Mouse (Mus musculus) midbrain, embryonic 11.5 days (tissue): ENCODE data around the gene Rtl6. TPM values are rescaled to one million over a fixed set of nuclear protein-coding genes. Genes with fewer than 3 reads are reported as not detected.

ENCODE experiments used
- ATAC-seq: fragments of 200-750 bp; cut with Nextera tagmentation; 2 replicates; pipeline ENCODE4 v1.8.0; 2017; ENCODE audit warnings: moderate TSS enrichment, moderate library complexity; ENCODE audit not compliant: low FRiP score
- DNase-seq: peaks from one replicate; pipeline ENCODE4 v3.0.0; 2015; ENCODE audit warnings: low spot score; ENCODE audit errors: missing footprints
- H3K27ac ChIP-seq: fragments of 300-500 bp; sonication (generic); 2 replicates; pipeline ENCODE4 v1.5.1; 2014; ENCODE audit warnings: low read depth, low read length
- H3K27me3 ChIP-seq: fragments of 300-500 bp; sonication (generic); 2 replicates; pipeline ENCODE4 v1.6.1; 2014; ENCODE audit warnings: mild to moderate bottlenecking, low read length, moderate library complexity, mixed read lengths; ENCODE audit not compliant: control insufficient read depth, insufficient read depth
- H3K36me3 ChIP-seq: fragments of 300-500 bp; sonication (generic); 2 replicates; pipeline ENCODE4 v1.6.1; 2014; ENCODE audit warnings: mild to moderate bottlenecking, low read length, moderate library complexity, mixed read lengths; ENCODE audit not compliant: control insufficient read depth, insufficient read depth
- H3K4me1 ChIP-seq: fragments of 300-500 bp; sonication (generic); 2 replicates; pipeline ENCODE4 v1.6.1; 2014; ENCODE audit warnings: low read length; ENCODE audit not compliant: control insufficient read depth, insufficient read depth
- H3K4me2 ChIP-seq: fragments of 300-500 bp; sonication (generic); 2 replicates; pipeline ENCODE4 v1.6.1; 2014; ENCODE audit warnings: mild to moderate bottlenecking, moderate library complexity
- H3K4me3 ChIP-seq: fragments of 300-500 bp; sonication (generic); 2 replicates; pipeline ENCODE4 v1.5.1; 2014; ENCODE audit warnings: low read depth, low read length
- H3K9ac ChIP-seq: fragments of 300-500 bp; sonication (generic); 2 replicates; pipeline ENCODE4 v1.6.1; 2014; ENCODE audit warnings: low read length
- H3K9me3 ChIP-seq: fragments of 300-500 bp; sonication (generic); 2 replicates; pipeline ENCODE4 v1.6.1; 2016; ENCODE audit warnings: low read length; ENCODE audit not compliant: control insufficient read depth
- WGBS: fragments of 180-500 bp; shearing (Covaris S2); extraction: QIAGEN DNeasy Blood & Tissue Kit; methylation state at CpG from one replicate; pipeline ENCODE4 v1.1.7; 2014; 5-methylcytosine and 5-hydroxymethylcytosine counted together
- polyA plus RNA-seq: library from polyadenylated mRNA; unstranded; fragments of >200 nt; fragmentation: Nextera tagmentation; extraction: Ambion mirVana; gene quantifications from 2 replicates; pipeline ENCODE4 v1.2.1, GENCODE M21; 2014

The Rtl6 gene
- polyA plus RNA-seq, 1 experiment from 2014 or later: 20.3 TPM

DNA sequence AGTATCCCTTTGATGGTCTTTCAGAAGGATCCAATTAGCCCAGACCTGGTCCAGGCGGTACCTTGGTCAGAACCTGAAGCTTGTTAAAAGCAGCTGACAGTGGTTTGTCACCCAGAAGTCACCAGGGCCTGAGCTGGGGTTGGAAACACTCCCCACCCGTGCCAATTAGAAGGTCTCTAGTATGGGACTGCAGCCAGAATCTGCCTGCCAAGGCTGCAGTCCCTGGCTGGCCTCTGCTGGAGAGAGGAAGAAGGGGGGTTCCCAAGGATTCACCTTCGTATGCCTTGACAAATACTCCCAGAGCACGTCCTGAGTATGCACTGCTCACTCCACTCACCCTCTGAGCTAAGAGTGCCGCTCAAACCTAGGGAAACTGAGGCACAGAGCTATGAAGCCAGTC, 34.6 kb upstream of the Rtl6 start:
- H3K36me3 ChIP-seq: no peaks in the 10 kb centered on the region
- H3K27ac ChIP-seq: no peak overlapping the region
- DNase-seq: no peak
- no peaks in the 10 kb centered on the region for H3K27me3 ChIP-seq
- WGBS: 81% methylated on average over 5 of the region's 5 CpGs
- H3K4me1 ChIP-seq: peaks cover 15% of the 10 kb centered on the region
- ATAC-seq: no peak
- no peaks in the 10 kb centered on the region for H3K9me3 ChIP-seq
- H3K9ac ChIP-seq: no peak overlapping the region
- H3K4me3 ChIP-seq: no peak overlapping the region
- no peak overlapping the region for H3K4me2 ChIP-seq

DNA sequence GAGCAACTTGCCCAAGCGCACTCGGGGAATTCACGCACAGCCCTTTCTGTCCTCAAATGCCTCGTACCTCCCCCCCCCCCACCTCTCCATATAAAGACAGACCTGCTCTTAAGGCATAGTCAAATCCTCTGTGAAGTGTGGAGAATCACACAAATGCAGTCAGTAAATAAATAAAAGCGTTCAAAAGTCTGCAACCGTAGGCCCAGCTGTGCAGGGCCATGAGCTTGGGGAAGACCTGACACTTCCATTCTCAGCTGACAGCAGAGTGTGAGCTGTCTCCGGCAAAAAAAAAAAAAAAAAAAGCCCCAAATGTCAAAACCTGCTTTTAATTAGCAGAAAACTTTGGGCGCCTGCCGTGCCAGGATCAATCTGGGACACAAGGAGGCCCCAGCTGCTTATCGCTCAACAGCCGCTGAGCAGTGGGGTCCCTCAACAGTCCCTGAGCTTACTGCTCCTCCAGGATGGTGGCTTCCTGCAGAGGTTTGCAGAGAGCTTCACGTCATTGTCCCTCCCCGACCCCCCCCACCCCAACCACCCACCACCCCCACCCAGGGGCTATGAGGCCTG, 34.0 kb upstream of the Rtl6 start:
- H3K4me3 ChIP-seq: no peak overlapping the region
- no peaks in the 10 kb centered on the region for H3K9me3 ChIP-seq
- no peak overlapping the region for H3K9ac ChIP-seq
- no peak overlapping the region for H3K4me2 ChIP-seq
- H3K4me1 ChIP-seq: peaks cover 15% of the 10 kb centered on the region
- WGBS: 42% methylated on average over 13 of the region's 13 CpGs
- no peaks in the 10 kb centered on the region for H3K36me3 ChIP-seq
- no peaks in the 10 kb centered on the region for H3K27me3 ChIP-seq
- ATAC-seq: no peak
- no peak overlapping the region for H3K27ac ChIP-seq
- no peak for DNase-seq

DNA sequence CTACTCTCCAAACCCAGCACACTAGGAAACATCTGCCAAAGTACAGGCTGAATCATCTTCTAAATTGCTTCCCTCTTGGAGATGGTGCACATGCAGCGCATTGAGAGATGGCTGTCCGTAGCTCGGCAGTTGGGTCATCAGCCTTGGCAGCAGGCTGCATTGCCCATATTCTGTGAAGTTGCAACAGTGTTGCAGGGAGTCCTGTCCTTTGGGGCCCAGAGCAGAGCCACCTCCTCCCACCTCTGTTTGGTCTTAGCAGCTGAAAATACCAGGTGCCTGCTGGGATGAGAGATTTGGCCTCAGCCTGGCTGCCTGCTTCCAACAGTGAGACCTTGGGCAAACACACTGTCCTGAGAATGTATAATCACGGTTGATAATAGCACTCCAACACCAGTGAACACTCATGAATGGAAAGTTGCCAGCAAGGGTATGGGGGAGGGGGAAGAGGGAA, 30.8 kb upstream of the Rtl6 start:
- DNase-seq (no peak), ATAC-seq (no peak)
- WGBS: 64% methylated on average over 4 of the region's 4 CpGs
- no peaks in the 10 kb centered on the region for H3K9me3 ChIP-seq
- H3K36me3 ChIP-seq: no peaks in the 10 kb centered on the region
- no peak overlapping the region for H3K9ac ChIP-seq
- peaks cover 8% of the 10 kb centered on the region for H3K4me1 ChIP-seq
- no peak overlapping the region for H3K27ac ChIP-seq
- no peak overlapping the region for H3K4me3 ChIP-seq
- no peaks in the 10 kb centered on the region for H3K27me3 ChIP-seq
- no peak overlapping the region for H3K4me2 ChIP-seq

DNA sequence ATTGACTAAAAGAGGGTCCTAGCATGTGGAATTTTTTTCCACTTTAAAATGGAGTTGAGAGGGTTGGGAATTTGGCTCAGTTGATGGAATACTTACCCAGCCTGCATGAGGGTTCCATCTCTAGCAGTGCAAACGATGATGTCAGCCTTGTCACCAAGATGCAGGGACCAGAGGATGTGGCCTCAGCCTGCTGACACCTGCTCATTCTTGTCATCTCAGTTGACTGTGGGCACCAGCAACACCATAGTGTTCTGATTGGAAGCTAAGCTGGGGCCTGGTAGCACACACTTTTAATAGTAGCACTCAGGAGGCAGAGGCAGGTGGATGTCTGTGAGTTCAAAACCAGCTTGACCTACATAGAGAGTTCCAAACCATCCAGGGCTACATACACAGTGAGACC, 21.0 kb upstream of the Rtl6 start:
- no peak for DNase-seq
- Histone ChIP-seq H3K4me1 (no peaks in the 10 kb centered on the region), H3K9ac (no peak overlapping the region), H3K27me3 (no peaks in the 10 kb centered on the region), H3K36me3 (no peaks in the 10 kb centered on the region), H3K4me2 (no peak overlapping the region), H3K9me3 (no peaks in the 10 kb centered on the region), H3K4me3 (no peak overlapping the region), H3K27ac (no peak overlapping the region)
- 88% methylated on average over 1 of the region's 1 CpGs for WGBS
- ATAC-seq: no peak

DNA sequence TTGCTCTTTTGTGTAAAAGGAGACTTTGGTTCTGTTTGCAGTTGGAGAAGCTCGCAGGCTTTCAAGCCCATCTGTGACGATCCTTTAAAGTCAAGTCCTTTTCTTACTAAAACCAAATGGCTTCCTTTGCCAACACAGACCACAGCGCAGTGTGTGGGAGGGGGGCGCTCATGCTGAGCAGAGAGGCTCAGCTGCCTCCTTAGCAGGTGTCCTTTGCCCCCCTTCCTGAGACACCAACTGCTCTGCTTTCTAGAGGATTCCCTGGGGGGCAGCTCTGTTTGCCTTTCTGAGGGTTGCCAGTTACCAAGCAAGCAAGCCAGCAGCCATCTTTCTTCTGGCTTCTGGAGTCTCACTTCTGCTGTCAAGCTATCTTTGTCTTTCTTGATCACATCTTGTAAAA, 19.4 kb upstream of the Rtl6 start:
- Histone ChIP-seq H3K9me3 (no peaks in the 10 kb centered on the region), H3K4me1 (no peaks in the 10 kb centered on the region), H3K9ac (no peak overlapping the region), H3K27me3 (no peaks in the 10 kb centered on the region), H3K4me3 (no peak overlapping the region), H3K36me3 (no peaks in the 10 kb centered on the region), H3K27ac (no peak overlapping the region), H3K4me2 (no peak overlapping the region)
- ATAC-seq (no peak), DNase-seq (no peak)
- 48% methylated on average over 4 of the region's 4 CpGs for WGBS

DNA sequence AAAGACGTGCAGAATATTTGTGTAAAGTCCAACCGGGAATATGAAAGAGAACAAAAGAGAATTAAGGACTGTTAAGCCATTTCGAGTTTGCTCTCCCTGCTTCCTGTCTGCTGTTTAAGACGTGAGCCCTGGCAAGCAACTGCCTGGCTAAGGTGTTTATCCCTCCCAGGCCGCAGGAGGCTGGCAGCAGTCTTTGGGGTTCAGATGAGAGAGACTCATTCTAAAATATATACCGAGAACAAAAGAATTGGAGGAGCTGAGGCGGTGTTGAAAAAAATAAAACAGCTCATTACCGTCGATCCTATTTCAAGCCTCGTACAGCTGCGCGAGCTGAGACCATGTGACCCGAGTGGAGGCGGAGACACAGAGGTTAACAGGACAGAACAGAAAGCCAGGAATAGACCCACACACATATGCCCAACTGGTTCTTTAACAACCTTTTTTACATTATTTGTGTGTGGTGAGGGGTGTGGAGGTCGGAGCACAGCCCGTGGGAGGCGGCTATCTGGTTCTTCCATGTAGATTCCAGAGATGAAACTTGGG, 9.0 kb upstream of the Rtl6 start:
- Histone ChIP-seq H3K27me3 (no peaks in the 10 kb centered on the region), H3K9ac (no peak overlapping the region), H3K27ac (no peak overlapping the region), H3K4me2 (no peak overlapping the region), H3K4me1 (no peaks in the 10 kb centered on the region), H3K4me3 (no peak overlapping the region), H3K9me3 (no peaks in the 10 kb centered on the region), H3K36me3 (no peaks in the 10 kb centered on the region)
- no peak for ATAC-seq
- no peak for DNase-seq
- WGBS: 69% methylated on average over 17 of the region's 17 CpGs

DNA sequence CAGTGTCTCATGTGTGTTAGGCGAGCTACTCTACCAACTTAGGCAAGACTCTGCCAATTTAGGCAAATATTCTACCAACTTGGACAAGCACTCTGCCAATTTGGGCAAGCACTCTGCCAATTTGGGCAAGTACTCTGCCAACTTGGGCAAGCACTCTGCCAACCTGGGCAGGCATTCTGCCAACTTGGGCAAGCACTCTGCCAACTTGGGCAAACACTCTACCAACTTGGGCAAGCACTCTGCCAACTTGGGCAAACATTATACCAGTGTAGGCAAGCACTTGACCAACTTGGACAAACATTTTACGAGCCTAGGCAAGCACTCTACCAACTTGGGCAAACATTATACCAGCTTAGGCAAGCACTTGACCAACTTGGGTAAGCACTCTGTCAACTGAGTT, 3.9 kb upstream of the Rtl6 start:
- Histone ChIP-seq H3K4me3 (no peak overlapping the region), H3K4me2 (no peak overlapping the region), H3K36me3 (no peaks in the 10 kb centered on the region), H3K9me3 (no peaks in the 10 kb centered on the region; the same call in 1 of the 2 replicates), H3K4me1 (peaks cover 5% of the 10 kb centered on the region; the same call in 1 of the 2 replicates), H3K27me3 (no peaks in the 10 kb centered on the region), H3K9ac (no peak overlapping the region), H3K27ac (no peak overlapping the region)
- 86% methylated on average over 2 of the region's 2 CpGs for WGBS
- ATAC-seq (no peak), DNase-seq (no peak)

DNA sequence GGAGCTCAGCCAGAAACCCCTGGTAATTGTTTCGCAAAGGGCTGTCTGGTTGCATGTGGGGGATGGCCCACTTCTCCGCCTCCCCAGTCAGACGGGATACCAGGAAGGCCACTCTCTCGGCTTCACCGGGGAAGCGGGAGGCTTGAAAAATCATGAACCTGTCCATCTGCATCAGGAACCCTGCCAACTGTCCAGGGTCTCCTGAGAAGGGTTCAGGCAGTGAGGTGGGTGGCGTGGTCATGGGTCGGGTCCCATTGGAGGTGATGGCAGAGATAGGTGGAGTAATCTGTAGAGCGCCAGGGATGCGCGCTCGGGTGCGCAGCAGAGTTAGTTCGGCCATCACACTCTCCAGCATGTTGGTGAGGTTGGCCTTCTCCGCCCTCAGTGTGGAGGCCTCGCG, 949 bp downstream of the Rtl6 start:
- no peaks in the 10 kb centered on the region; the same call in 1 of the 2 replicates for H3K9me3 ChIP-seq
- H3K36me3 ChIP-seq: no peaks in the 10 kb centered on the region
- no peaks in the 10 kb centered on the region for H3K27me3 ChIP-seq
- peak overlapping the region; percentile 55 for H3K4me3 ChIP-seq
- H3K9ac ChIP-seq: peak overlapping the region; percentile 87
- peak overlapping the region; percentile 58 for H3K4me2 ChIP-seq
- H3K27ac ChIP-seq: peak overlapping the region; percentile 90; the same call in 1 of the 2 replicates
- WGBS: 97% methylated on average over 17 of the region's 17 CpGs
- ATAC-seq (peak; percentile 17; the same call in 1 of the 2 replicates), DNase-seq (no peak)
- peaks cover 10% of the 10 kb centered on the region; the same call in 1 of the 2 replicates for H3K4me1 ChIP-seq

DNA sequence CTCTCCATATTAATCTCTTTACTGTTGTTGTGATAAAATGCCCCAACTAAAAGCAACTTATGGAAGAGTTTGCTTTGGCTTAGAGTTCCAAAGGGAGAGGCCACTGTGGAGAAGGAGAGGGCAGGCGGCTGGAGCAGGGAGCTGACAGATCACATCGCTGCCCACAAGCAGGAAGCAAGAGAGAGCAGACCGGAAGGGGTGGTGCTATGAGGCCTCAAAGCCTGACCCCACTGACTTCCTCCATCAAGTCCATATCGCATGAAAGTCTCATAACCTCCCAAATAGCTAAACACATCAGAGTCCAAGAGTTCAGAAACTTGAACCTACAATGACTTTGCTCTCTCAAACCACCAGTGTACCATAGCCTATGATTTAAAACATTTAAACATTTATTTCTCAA, 6.6 kb downstream of the Rtl6 start:
- Histone ChIP-seq H3K4me2 (no peak overlapping the region), H3K4me1 (peaks cover 4% of the 10 kb centered on the region; the same call in 1 of the 2 replicates), H3K9ac (no peak overlapping the region), H3K27ac (no peak overlapping the region), H3K4me3 (no peak overlapping the region), H3K27me3 (no peaks in the 10 kb centered on the region), H3K9me3 (no peaks in the 10 kb centered on the region), H3K36me3 (no peaks in the 10 kb centered on the region)
- no peak for ATAC-seq
- 90% methylated on average over 4 of the region's 4 CpGs for WGBS
- no peak for DNase-seq
